Mouse (Mus musculus): ENCODE data around the gene Slc25a44.
"Not testable (repeated sequence)": the region's sequence is repeated elsewhere in the genome, so short reads cannot be mapped to it uniquely, and the experiment has no call there.

Gene Slc25a44

DNA sequence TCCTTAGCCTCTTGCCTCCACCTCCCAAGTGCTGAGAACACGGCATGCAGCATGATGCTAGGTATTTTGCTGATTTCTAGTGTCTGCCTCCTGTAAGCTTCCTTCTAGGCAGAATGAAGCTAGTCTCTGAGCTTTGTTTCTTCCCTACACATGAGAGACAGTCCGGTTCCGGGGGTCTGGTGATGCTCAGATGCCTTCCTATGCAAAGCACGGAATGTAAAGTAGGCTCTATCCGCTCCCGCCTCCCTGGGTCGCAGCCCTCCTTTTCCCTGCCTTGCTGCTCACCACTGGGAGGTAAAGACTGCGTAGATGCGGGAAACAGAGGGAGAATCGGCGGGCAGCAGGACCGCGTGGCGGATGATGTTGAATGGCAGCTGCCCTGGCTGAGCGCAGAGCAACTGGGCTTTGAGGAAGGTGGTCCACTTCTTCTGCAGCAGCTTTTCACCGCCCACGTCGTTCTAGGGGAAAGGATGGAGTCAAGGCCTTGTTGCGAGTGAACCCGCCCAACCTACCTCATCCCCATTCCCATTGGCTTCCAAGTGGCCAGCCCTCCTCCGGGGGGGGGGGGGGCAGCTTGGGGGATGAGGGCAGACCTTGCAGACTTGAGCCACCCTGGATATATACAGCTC, 24.6 kb upstream of the Slc25a44 start:
- no peak for DNase-seq (ENCODE audit: low spot score)

DNA sequence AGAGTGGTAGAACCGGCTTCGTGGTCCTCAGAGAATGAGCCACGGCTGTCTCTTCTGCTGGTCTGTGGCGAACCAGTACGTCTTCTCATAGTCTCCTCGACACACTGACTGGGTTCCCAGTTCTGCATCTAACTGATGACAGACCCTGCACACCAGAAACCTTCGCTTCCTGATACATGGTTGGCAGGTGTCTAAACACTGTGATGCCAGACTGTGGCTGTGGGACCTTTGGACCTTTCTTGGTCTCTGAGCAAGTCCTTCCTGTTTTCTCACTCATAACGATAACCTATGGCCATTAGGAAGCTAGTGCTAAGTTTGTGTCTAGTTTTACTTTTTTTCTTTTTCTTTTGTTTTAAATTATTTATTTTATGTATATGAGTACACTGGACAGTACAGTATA, 23.5 kb upstream of the Slc25a44 start:
- no peak for DNase-seq (ENCODE audit: low spot score)

- no peak for DNase-seq (ENCODE audit: low spot score)
These were observed 22.8 kb upstream of the Slc25a44 start for GRCm38 (mm10) chr3:88447676-88448183.

DNA sequence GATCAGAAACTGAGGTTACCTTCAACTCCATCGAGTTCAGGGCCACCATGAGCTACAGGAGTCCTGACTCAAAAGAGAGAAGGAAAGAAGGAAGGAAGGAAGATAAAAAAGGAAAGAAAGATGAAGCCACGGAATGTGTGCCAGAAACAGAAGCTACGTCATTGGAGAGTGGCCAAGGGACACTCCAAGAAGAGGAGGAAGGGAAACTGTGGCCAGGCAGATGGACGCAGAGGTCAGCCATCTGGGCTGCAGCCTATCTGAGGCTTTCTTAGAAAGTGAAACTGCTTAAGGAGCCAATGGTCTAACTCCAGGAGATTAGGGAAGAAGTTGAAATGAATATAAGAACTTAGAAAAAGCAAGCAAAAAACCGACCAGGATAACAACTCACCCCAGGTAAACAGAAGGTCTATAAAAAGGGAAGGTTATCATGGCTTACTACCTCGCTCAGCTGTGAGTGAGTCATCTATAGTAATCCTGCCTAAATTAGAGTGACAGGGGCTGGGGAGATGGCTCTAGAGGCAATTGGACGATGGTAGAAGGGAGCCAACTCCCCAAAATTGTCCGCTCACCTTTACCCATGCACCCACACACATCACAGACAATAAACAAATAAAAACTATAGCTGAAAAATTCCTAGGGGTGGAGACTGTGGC, 21.7 kb upstream of the Slc25a44 start:
- DNase-seq (ENCODE audit: low spot score) = no peak

GRCm38 (mm10) chr3:88442888-88443287, 17.9 kb upstream of the Slc25a44 start:
- DNase-seq (ENCODE audit: low spot score) = no peak

GRCm38 (mm10) chr3:88442488-88442887, 17.5 kb upstream of the Slc25a44 start:
- no peak for DNase-seq (ENCODE audit: low spot score)

DNA sequence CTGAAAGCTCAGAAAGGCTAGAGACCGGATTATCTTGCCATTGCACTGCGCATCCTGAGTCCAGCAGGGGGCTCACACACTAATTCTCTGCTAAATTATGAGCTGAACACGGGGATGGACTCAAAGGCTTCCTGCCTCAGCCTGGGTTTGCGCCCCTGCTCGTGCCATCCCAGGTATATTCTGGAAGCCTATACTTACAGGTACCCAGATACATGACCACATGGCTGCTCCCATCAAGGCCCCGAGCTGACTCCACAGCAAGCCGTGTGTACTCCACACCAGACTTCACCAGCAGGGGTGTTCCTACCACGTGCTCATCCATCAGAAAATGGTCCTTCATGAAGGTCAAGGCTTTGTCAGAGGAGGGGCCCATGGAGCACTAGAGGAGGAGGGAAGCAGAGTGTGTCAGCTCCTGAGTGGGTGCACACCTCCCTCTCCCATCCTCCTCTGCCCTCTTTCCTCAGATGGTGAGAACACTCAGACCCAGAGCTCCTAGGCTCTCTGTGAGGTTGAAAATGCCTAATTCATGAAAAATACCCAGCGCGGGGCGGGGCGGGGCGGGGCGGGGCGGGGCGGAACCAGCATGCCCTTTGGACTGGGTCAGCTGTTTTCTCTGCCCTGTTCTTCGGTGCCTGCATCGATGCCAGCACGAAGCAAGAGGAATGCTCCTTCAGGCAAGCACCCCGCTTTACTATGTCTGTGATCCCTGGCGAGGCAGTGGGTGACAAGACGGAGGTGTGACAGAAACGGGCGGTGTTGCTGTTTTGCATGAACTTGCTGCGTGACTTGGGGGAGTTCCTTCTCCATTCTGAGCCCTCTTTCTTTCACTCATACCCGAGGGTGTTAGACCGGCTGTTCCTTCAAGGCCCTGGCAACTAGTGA, 15.8 kb upstream of the Slc25a44 start:
- DNase-seq (ENCODE audit: low spot score) = peak; percentile 73

- no peak for DNase-seq (ENCODE audit: low spot score)
These were observed 14.6 kb upstream of the Slc25a44 start for GRCm38 (mm10) chr3:88439582-88439981.

DNA sequence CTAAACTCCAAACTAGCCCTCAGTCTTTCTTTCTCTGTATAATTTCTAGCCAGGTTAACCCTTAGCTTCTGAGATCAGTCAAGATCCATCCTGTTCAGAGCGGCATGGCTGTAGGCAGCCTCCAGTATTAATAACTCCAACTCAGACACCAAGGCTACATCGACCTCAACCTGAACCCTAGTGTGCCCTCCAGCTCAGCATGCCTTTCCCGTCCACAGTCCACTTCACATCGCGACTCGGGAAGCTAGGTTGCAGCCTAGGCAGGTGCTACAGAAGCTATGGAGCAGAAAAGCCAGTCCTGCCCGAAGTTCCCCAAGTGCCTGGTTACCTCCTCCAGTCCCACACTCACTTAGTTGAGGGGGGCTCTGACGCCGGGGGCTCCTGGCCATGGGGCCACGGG, 12.5 kb upstream of the Slc25a44 start:
- no peak for DNase-seq (ENCODE audit: low spot score)

DNA sequence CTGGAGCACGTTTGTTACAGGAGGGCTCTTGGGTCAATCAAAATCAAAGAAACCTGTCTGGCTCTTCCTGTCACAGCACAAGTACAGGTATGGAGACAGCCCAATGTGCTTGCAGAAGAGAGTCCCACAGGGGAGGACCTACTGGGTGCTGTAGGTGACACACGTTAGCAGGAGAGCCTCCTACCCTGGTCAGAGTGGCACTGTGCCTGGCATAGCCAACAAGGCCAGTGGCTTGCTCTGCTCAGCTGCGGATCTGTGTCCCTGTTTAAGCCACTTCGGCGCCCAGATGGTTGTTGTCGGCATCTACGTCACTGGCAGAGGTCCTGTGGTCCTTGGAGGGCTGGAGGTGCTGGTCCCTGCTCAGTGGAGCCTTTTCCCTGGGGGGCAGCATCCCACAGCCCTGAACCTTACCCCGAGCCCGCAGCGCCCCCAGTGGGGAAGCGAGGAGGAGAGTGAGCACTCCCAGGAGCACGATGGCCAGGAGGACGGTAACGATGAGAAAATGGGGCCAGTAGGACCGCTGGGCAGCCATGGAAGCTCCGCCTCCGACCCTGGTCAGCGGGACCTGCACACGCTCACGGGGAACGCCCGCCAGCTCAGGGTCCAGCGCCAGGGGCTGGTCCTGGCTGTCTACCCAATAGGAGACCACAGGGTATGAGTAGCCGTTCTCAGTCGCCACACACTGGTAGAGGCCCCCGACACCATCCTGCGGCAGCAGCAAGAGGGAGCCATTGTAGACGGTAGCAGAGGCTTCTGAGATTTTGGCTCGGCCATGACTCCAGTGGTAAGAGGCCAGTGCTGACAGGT, 11.7 kb upstream of the Slc25a44 start:
- DNase-seq (ENCODE audit: low spot score) = no peak

DNA sequence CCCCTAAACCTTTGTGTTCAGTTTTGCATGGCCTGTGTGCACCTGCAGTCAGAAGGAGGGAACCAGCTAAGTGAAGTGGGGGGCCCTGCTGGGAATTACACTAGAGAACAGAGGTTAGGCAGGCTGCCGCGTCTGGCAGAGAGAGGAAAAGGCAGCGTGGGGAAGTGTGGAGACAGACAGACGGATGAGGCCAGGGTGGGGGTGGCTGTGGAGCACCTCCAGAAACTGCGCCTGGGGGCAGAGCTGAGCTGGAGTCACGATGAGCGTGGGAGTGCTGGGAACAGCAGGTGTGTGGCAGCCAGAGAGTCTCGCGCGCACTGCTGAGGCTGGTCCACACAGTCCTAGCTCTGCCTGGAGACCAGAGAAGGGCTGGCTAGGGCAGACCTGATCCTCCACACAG, 10.6 kb upstream of the Slc25a44 start:
- no peak for DNase-seq (ENCODE audit: low spot score)

GRCm38 (mm10) chr3:88428639-88429038, 3.7 kb upstream of the Slc25a44 start:
- DNase-seq (ENCODE audit: low spot score) = not testable (repeated sequence)

DNA sequence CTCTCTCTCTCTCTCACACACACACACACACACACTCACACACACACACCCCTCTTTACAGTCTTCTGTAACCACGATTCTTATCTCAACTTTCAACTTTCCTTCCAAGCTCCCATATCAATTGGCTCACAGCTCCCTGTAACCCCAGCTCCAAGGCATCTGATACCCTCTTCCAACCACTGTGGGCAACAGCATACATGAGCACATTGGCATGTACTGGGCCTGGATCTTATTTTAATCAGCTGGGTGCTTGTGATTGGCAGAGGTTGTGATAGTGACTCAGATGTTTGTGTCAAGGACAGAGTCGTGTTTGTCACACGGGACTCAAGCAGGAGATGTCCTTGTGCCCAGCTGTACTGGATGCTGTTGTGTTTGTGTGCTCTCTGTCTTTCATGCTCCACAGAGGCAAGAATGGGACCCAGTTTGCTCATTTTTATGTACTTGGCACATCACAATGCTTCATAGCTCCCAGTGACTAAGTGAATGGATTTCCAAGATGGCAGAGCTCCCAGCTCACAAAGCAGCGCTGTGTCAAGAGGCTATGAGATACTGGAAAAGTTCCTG, 2.5 kb upstream of the Slc25a44 start:
- DNase-seq (ENCODE audit: low spot score) = no peak

- no peak for DNase-seq (ENCODE audit: low spot score)
These were observed 925 bp upstream of the Slc25a44 start for GRCm38 (mm10) chr3:88425708-88426420.

- no peak for DNase-seq (ENCODE audit: low spot score)
These were observed 371 bp upstream of the Slc25a44 start for GRCm38 (mm10) chr3:88425330-88425689.

DNA sequence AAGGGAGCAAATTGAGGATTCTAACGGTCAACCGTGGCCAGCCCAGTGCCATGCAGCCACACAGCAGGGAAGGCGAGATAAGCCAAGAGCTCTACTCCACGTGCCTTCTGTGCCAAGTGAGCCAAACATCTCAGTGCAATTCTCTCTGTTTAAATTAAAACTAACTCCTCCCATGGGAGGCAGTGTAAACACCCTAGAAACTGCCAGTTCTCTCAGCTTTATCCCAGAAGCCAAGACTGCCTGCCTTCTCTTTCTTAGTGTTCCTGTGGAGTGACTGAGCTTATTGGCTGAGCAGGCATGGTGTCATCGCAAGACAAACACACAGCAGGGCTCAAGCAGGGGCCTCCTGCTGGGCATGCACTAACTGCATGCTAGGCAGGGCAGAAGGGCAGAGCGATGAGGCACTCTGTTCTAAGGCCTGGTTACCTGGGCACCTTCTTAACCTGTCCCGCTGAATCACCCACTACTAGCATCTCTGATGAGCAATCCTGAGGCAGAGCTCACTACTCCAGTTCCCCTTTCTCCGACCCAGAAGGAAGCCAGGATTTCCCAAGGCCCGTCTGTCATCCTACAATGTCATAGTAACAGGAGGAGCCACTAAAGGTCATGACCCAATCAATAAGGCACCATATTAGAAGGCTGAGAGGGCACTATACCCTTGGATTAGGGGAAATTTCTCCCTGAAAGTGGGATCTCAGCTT, 2.8 kb downstream of the Slc25a44 start:
- peak; percentile 89 for DNase-seq (ENCODE audit: low spot score)

GRCm38 (mm10) chr3:88420771-88421170, 4.2 kb downstream of the Slc25a44 start:
- no peak for DNase-seq (ENCODE audit: low spot score)

DNA sequence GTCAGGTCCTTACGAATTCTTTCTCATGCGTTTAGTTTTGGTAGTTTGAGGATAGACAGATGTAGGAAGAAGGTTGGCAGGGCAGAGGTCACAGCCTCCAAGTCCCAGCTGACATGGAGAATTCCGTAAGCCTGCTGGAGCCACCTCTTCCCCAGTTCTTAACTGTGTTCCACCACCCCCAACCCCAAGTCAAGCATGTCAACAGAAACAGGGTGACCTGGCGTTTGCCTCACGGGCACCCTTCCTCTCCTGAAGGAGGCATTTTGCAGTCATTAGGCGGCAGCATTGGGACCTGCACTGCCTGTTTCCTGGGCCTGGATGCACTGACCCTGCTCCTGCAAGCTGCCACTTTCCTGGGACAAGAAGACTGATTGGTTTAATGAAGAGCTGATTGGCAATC, 6.9 kb downstream of the Slc25a44 start:
- DNase-seq (ENCODE audit: low spot score) = no peak

DNA sequence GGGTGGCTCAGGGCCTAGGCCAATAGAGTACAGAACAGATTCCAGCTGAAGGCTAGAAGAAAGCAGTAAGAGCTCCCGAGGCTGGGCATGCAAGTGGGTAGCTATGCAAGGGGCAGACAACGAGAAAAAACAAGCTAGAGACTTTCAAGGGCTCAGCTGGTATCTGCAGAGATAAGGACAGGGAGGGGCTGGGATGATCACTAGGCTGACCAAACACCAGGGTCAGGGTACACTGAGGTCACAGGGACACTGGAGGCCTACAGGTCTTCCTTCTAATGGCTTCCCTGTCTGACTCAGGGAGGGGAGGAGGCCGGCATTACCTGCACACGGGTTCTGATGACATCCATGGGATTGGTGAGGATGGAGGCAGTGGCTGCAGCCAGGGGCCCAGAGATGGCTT, 9.3 kb downstream of the Slc25a44 start:
- DNase-seq (ENCODE audit: low spot score) = no peak

DNA sequence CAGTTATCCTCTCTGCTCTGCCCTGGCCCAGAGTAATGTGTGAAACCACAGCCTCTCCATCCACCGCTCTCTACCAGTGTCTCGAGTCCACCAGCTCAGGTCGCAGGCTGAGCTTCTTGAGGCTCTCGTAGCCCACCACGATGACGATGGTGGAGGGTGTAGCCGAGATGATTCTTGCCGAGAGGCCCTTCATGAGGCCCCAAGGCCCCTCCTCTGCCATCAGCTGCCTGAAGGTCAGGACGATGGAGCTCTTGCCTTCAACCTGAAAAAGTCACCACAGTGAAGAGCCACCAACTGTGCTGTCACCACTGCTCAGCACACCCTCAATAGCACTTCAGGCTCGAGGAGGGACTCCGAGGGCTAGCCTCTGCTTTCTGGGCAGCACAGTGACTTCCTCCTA, 12.3 kb downstream of the Slc25a44 start:
- DNase-seq (ENCODE audit: low spot score) = no peak

Data from MN1 (cell line).